Mouse (Mus musculus) hindbrain, embryonic 14.5 days (tissue): ENCODE data around the gene Gimap8. TPM values are rescaled to one million over a fixed set of nuclear protein-coding genes. Genes with fewer than 3 reads are reported as not detected.
A peak's percentile ranks its signal among the peaks of the same experiment; 100 is the strongest.
"Not testable (repeated sequence)": the region's sequence is repeated elsewhere in the genome, so short reads cannot be mapped to it uniquely, and the experiment has no call there.

ENCODE experiments used
- ATAC-seq: fragments of 200-750 bp; cut with Nextera tagmentation; 2 replicates; pipeline ENCODE4 v1.8.0; 2017; ENCODE audit warnings: moderate number of reproducible peaks, mild to moderate bottlenecking, moderate TSS enrichment, moderate library complexity; ENCODE audit not compliant: low FRiP score
- DNase-seq: peaks from one replicate; pipeline ENCODE4 v3.0.0-alpha.2; 2015; ENCODE audit warnings: low spot score
- H3K27ac ChIP-seq: fragments of 300-500 bp; sonication (generic); 2 replicates; pipeline ENCODE4 v1.5.1; 2014; ENCODE audit warnings: mild to moderate bottlenecking, moderate library complexity
- H3K27me3 ChIP-seq: fragments of 300-500 bp; sonication (generic); 2 replicates; pipeline ENCODE4 v1.6.1; 2014; ENCODE audit warnings: mild to moderate bottlenecking, low read length, mixed read lengths; ENCODE audit not compliant: control insufficient read depth, insufficient read depth
- H3K36me3 ChIP-seq: fragments of 300-500 bp; sonication (generic); replicated peaks from 2 replicates; pipeline ENCODE4 v1.6.1; 2014; ENCODE audit not compliant: control insufficient read depth, insufficient read depth
- H3K4me1 ChIP-seq: fragments of 300-500 bp; sonication (generic); replicated peaks from 2 replicates; pipeline ENCODE4 v1.6.1; 2014; ENCODE audit warnings: antibody characterized with exemption, low read length, mixed read lengths; ENCODE audit not compliant: control insufficient read depth, insufficient read depth
- H3K4me2 ChIP-seq: fragments of 300-500 bp; sonication (generic); replicated peaks from 2 replicates; pipeline ENCODE4 v1.6.1; 2014; ENCODE audit warnings: mild to moderate bottlenecking, moderate library complexity
- H3K4me3 ChIP-seq: fragments of 300-500 bp; sonication (generic); replicated peaks from 2 replicates; pipeline ENCODE4 v1.5.1; 2014; ENCODE audit warnings: mild to moderate bottlenecking, low read length
- H3K9ac ChIP-seq: fragments of 300-500 bp; sonication (generic); 2 replicates; pipeline ENCODE4 v1.6.1; 2014
- H3K9me3 ChIP-seq: fragments of 300-500 bp; sonication (generic); 2 replicates; pipeline ENCODE4 v1.6.1; 2016; ENCODE audit warnings: low read length; ENCODE audit not compliant: control insufficient read depth
- WGBS: fragments of 180-500 bp; shearing (Covaris S2); extraction: QIAGEN DNeasy Blood & Tissue Kit; methylation state at CpG from one replicate; pipeline ENCODE4 v1.1.7; 2014; 5-methylcytosine and 5-hydroxymethylcytosine counted together
- polyA plus RNA-seq: library from polyadenylated mRNA; unstranded; fragments of >200 nt; fragmentation: Nextera tagmentation; extraction: Ambion mirVana; gene quantifications from 2 replicates; pipeline ENCODE4 v1.2.1, GENCODE M21; 2014

The Gimap8 gene
- polyA plus RNA-seq, 1 experiment from 2014 or later: 0.16 TPM

DNA sequence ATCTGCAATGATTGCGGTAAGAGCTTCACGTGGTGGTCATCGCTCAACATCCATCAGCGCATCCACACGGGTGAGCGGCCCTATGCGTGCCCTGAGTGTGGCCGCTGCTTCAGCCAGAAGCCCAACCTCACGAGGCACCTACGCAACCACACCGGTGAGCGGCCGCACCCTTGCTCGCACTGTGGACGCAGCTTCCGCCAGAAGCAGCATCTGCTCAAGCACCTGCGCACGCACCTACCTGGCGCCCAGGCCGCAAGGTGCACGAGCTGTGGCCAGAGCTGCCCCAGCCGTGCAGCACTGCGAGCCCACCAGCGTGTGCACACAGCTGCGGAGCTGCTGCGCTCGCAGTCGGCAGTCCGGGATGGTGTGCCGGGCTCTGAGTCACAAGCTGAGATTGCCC is 27.0 kb upstream of the Gimap8 start:
- ATAC-seq: no peak
- 93% methylated on average over 30 of the region's 30 CpGs for WGBS
- Histone ChIP-seq H3K4me3 (no peak overlapping the region), H3K36me3 (peaks cover 37% of the 10 kb centered on the region), H3K9me3 (no peaks in the 10 kb centered on the region), H3K4me1 (no peaks in the 10 kb centered on the region), H3K9ac (no peak overlapping the region), H3K27ac (no peak overlapping the region), H3K27me3 (no peaks in the 10 kb centered on the region), H3K4me2 (no peak overlapping the region)
- DNase-seq: no peak

- not testable (repeated sequence) for H3K4me1 ChIP-seq, H3K9me3 ChIP-seq, H3K4me3 ChIP-seq, H3K9ac ChIP-seq, ATAC-seq, H3K4me2 ChIP-seq, H3K27me3 ChIP-seq, H3K27ac ChIP-seq, DNase-seq
- WGBS: 86% methylated on average over 8 of the region's 8 CpGs
- peaks cover 33% of the 10 kb centered on the region for H3K36me3 ChIP-seq
These were observed 24.7 kb upstream of the Gimap8 start for GRCm38 (mm10) chr6:48622186-48622843.

DNA sequence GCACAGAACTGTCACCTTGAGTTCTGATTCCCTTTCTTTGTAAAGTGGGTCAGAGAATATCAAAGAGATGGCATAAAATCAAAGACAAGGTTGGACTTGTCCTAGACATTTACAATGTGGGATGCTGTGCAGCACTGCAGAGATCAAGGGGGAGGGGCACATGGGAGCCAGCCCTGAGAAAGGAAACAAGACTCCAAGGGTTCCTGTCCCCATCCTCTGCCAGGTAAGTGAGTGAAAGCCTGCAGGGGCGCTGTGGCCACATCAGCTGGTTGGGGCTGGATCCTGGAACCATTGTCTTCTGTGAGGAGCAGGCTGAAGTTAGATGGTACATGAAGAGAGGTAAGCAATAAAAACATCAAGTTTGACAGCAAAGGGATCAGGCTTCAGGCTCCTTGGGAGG is 23.6 kb upstream of the Gimap8 start:
- peaks cover 33% of the 10 kb centered on the region for H3K36me3 ChIP-seq
- H3K9ac ChIP-seq: no peak overlapping the region
- no peak overlapping the region for H3K27ac ChIP-seq
- peaks cover 14% of the 10 kb centered on the region for H3K27me3 ChIP-seq
- H3K4me2 ChIP-seq: no peak overlapping the region
- no peak overlapping the region for H3K4me3 ChIP-seq
- H3K4me1 ChIP-seq: no peaks in the 10 kb centered on the region
- no peaks in the 10 kb centered on the region for H3K9me3 ChIP-seq
- no peak for ATAC-seq
- WGBS: 19% methylated on average over 1 of the region's 1 CpGs
- no peak for DNase-seq

DNA sequence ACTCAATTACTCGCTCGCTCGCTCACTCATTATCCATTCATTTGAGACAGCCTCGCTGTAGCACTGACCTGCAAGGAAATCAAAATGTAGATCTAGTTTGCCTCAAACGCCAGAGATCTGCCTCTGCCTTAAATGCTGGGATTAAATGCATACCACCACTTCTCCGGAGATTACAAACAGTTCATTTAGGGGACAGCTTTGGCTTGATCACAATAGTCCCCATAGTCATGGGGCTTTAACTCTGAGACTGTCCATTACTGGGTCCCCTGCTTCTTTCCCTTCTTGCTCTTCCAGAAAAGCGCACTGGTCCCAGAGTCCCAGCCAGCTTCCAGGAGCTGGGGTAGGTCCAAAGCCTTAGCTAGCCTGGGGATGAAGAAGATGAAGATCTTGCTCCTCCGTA is 20.6 kb upstream of the Gimap8 start, which contains the start of gene AI854703:
Gene AI854703 (plus strand): TSS at position 301 of the 400 bp plus-strand sequence.
- DNase-seq (no peak), ATAC-seq (no peak)
- peaks cover 12% of the 10 kb centered on the region for H3K4me1 ChIP-seq
- no peaks in the 10 kb centered on the region for H3K9me3 ChIP-seq
- peaks cover 18% of the 10 kb centered on the region for H3K27me3 ChIP-seq
- WGBS: 30% methylated on average over 8 of the region's 8 CpGs
- peak within 1 kb of the TSS; percentile 60 for H3K9ac ChIP-seq
- H3K4me2 ChIP-seq: peak within 1 kb of the TSS; percentile 76
- 0 out of 2 replicates have a peak, but pooled peaks cover 5% of the 10 kb centered on the region for H3K36me3 ChIP-seq
- peak within 1 kb of the TSS; percentile 49 for H3K4me3 ChIP-seq
- H3K27ac ChIP-seq: no peak within 1 kb of the TSS

- DNase-seq: peak; percentile 45
- H3K36me3 ChIP-seq: 0 out of 2 replicates have a peak, but pooled peaks cover 2% of the 10 kb centered on the region
- H3K4me1 ChIP-seq: peaks cover 12% of the 10 kb centered on the region
- H3K27me3 ChIP-seq: peaks cover 18% of the 10 kb centered on the region
- no peak for ATAC-seq
- peak overlapping the region; percentile 60 for H3K9ac ChIP-seq
- H3K4me3 ChIP-seq: peak overlapping the region; percentile 49
- WGBS: under 1% methylated on average over 32 of the region's 32 CpGs
- H3K4me2 ChIP-seq: peak overlapping the region; percentile 76
- H3K27ac ChIP-seq: no peak overlapping the region
- H3K9me3 ChIP-seq: no peaks in the 10 kb centered on the region
These were observed 20.1 kb upstream of the Gimap8 start for GRCm38 (mm10) chr6:48626984-48627383.

DNA sequence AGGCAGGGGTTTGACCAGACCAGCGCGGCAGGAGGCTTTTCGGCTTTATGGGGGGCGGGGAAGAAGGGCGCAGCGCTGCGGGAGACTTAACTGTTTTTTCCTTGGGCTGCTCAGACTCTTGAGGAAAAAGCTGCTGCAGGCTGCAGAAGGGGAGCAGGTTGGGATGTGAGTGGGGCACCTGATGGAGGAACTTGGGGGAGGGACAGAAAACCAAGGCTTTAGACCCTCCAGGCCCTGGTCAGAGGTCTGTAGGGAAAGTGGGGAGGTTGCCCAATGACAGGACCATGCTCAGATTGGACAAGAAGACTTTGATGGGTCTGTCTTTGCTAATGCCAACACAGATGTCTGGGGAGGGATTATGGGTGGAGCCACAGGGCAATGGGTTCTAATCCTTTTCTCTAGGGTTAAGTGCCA is 19.5 kb upstream of the Gimap8 start:
- H3K36me3 ChIP-seq: no peaks in the 10 kb centered on the region
- H3K9ac ChIP-seq: peak overlapping the region; percentile 60
- peak overlapping the region; percentile 76 for H3K4me2 ChIP-seq
- DNase-seq (no peak), ATAC-seq (no peak; the same call in 1 of the 2 replicates)
- peaks cover 18% of the 10 kb centered on the region for H3K27me3 ChIP-seq
- H3K9me3 ChIP-seq: no peaks in the 10 kb centered on the region
- H3K4me1 ChIP-seq: peaks cover 12% of the 10 kb centered on the region
- 5% methylated on average over 7 of the region's 7 CpGs for WGBS
- H3K4me3 ChIP-seq: peak overlapping the region; percentile 49
- no peak overlapping the region for H3K27ac ChIP-seq

- H3K4me2 ChIP-seq: no peak overlapping the region
- no peak overlapping the region for H3K27ac ChIP-seq
- no peaks in the 10 kb centered on the region for H3K9me3 ChIP-seq
- WGBS: 79% methylated on average over 3 of the region's 3 CpGs
- no peak for DNase-seq
- H3K36me3 ChIP-seq: no peaks in the 10 kb centered on the region
- H3K27me3 ChIP-seq: peaks cover 18% of the 10 kb centered on the region
- H3K9ac ChIP-seq: no peak overlapping the region
- peaks cover 12% of the 10 kb centered on the region for H3K4me1 ChIP-seq
- H3K4me3 ChIP-seq: no peak overlapping the region
- ATAC-seq: no peak
These were observed 18.7 kb upstream of the Gimap8 start for GRCm38 (mm10) chr6:48628377-48628776.

DNA sequence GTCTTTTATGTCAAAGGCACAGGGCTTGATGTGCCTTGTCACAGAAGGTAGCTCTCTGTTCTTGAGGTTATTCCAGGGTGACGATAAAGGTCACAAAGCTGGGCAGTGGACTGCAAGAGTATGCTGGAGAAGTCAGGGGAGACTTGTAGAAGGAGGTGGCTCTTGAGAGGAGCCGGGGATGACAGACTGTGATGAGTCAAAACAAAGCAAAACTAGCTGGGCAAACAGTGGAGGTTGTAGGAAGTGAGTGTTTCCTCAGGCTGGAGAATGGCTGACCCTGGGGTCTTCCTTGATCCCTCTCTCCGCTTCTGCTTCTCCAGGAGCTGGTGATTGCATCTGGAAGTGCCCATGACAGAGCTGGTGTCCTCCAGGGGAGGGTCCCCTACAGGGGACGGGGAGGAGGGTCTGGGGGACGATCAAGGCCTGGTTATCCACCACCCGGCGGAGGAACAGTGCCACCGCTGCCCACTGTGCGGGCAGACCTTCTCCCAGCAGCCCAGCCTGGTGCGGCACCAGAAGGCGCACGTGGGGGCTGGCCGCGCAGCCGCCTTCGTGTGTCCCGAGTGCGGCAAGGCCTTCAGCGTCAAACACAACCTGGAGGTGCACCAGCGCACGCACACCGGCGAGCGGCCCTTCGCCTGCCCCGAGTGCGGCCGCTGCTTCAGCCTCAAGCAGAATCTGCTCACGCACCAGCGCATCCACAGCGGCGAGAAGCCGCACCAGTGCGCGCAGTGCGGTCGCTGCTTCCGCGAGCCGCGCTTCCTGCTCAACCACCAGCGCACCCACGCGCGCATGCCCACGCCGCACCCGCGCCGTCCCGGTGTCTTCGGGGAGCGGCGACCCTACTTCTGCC is 18.0 kb upstream of the Gimap8 start:
- H3K4me3 ChIP-seq: peak overlapping the region; percentile 44
- H3K4me1 ChIP-seq: peaks cover 12% of the 10 kb centered on the region
- H3K9ac ChIP-seq: peak overlapping the region; percentile 64
- no peaks in the 10 kb centered on the region for H3K9me3 ChIP-seq
- WGBS: 5% methylated on average over 54 of the region's 54 CpGs
- H3K27me3 ChIP-seq: peaks cover 18% of the 10 kb centered on the region
- H3K27ac ChIP-seq: peak overlapping the region; percentile 49; the same call in 1 of the 2 replicates
- H3K4me2 ChIP-seq: peak overlapping the region; percentile 87
- H3K36me3 ChIP-seq: no peaks in the 10 kb centered on the region
- DNase-seq (peak; percentile 31), ATAC-seq (peak; percentile 64)

DNA sequence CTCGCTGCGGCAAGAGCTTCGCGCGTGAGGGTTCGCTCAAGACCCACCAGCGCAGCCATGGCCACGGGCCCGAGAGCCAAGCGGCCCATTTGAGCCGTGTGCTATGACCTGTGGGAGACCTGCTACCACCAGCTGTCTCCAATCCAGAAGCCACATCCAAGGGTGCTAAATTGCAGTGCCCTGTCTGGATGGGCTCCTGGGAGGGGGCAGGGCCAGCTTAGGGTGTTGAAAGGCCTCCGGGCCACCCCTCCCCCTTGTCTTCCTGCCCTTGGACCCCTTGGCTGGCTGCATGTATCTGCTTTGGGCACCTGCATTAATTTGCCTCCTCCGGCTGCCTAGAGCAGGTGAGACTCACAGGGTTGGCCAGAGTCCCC is 17.4 kb upstream of the Gimap8 start:
- Histone ChIP-seq H3K36me3 (no peaks in the 10 kb centered on the region), H3K27ac (peak overlapping the region; percentile 49; the same call in 1 of the 2 replicates), H3K4me3 (peak overlapping the region; percentile 44), H3K27me3 (peaks cover 18% of the 10 kb centered on the region), H3K9me3 (no peaks in the 10 kb centered on the region), H3K4me1 (peaks cover 12% of the 10 kb centered on the region), H3K9ac (peak overlapping the region; percentile 64), H3K4me2 (peak overlapping the region; percentile 87)
- DNase-seq: no peak
- ATAC-seq: no peak; the same call in 1 of the 2 replicates
- 21% methylated on average over 13 of the region's 13 CpGs for WGBS
